Mouse (Mus musculus): ENCODE measurements around the gene Nsd2. TPM values are rescaled to one million over a fixed set of nuclear protein-coding genes. Genes with fewer than 3 reads are reported as not detected.
A peak's percentile ranks its signal among the peaks of the same experiment; 100 is the strongest.

Gene Nsd2
- total RNA-seq (2021): 100 to 1,000 TPM; 223 to 230 TPM

- peak; percentile 95 for DNase-seq
- intact Hi-C loops (cut with DNase I): loop anchor here (2.0 kb wide), 1 partner anchor 37 kb away; the partner anchor contains the start of gene Letm1
Measured at GRCm38 (mm10) chr5:33819876-33820732, at the start of gene Nsd2. TSS of gene Nsd2 (plus strand) at chr5:33820725.

GRCm38 (mm10) chr5:33777195-33777594 is 43.3 kb upstream of the Nsd2 start:
- intact Hi-C loops (cut with DNase I): no loop called here

DNA sequence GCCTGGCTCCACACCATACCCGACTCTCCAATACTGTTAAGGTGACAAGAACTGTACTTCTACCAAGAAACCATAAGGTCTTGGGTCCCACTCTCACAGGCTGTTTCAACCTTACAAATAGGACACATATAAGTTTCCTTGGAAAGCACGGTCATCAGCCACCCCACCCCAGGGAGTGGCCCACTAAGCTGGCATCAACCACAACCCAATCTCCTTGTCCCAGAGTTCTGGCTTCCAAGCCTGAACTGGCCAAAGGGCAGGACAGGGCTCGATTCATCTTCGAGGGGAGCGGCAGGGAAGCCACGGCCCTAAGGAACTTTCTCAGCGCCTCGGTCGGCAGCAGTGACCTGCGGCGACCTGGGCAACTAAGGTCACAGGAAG is 38.6 kb upstream of the Nsd2 start:
- peak; percentile 10 for DNase-seq
- intact Hi-C loops (cut with DNase I): loop anchor here (2.0 kb wide), 1 partner anchor 37 kb away; no protein-coding TSS in a partner anchor

More at GRCm38 (mm10) chr5:33777195-33777594, 43.3 kb upstream of the Nsd2 start:
- DNase-seq: no peak

GRCm38 (mm10) chr5:33782345-33782998 is 38.1 kb upstream of the Nsd2 start, which contains the start of gene Letm1:
TSS of gene Letm1 (minus strand) at chr5:33782817.
- DNase-seq: peak; percentile 95
- intact Hi-C loops (cut with DNase I): loop anchor here (2.0 kb wide), 1 partner anchor 36 kb away; no protein-coding TSS in a partner anchor

GRCm38 (mm10) chr5:33782999-33783390 is 37.5 kb upstream of the Nsd2 start:
- DNase-seq: no peak
- intact Hi-C loops (cut with DNase I): loop anchor here (2.0 kb wide), 1 partner anchor 36 kb away; no protein-coding TSS in a partner anchor

- intact Hi-C loops (cut with DNase I): no loop called here
Measured at GRCm38 (mm10) chr5:33791912-33792643, 28.4 kb upstream of the Nsd2 start.

GRCm38 (mm10) chr5:33803337-33803736 is 17.2 kb upstream of the Nsd2 start:
- intact Hi-C loops (cut with DNase I): no loop called here
- no peak for DNase-seq

More at GRCm38 (mm10) chr5:33791912-33792643, 28.4 kb upstream of the Nsd2 start:
- no peak for DNase-seq

GRCm38 (mm10) chr5:33811519-33811918 is 9.0 kb upstream of the Nsd2 start:
- no peak for DNase-seq
- intact Hi-C loops (cut with DNase I): no loop called here

GRCm38 (mm10) chr5:33816008-33816725 is 4.4 kb upstream of the Nsd2 start:
- intact Hi-C loops (cut with DNase I): no loop called here
- no peak for DNase-seq

GRCm38 (mm10) chr5:33818104-33818503 is 2.4 kb upstream of the Nsd2 start:
- no peak for DNase-seq
- intact Hi-C loops (cut with DNase I): loop anchor here (2.0 kb wide), 1 partner anchor 35 kb away; the partner anchor contains the start of gene Letm1

- intact Hi-C loops (cut with DNase I): loop anchor here (2.0 kb wide), 1 partner anchor 37 kb away; the partner anchor contains the start of gene Letm1
- DNase-seq: peak; percentile 12
Measured at GRCm38 (mm10) chr5:33819141-33819875, 1.2 kb upstream of the Nsd2 start.

GRCm38 (mm10) chr5:33820733-33821621 is 452 bp downstream of the Nsd2 start:
- peak; percentile 63 for DNase-seq
- intact Hi-C loops (cut with DNase I): no loop called here

DNA sequence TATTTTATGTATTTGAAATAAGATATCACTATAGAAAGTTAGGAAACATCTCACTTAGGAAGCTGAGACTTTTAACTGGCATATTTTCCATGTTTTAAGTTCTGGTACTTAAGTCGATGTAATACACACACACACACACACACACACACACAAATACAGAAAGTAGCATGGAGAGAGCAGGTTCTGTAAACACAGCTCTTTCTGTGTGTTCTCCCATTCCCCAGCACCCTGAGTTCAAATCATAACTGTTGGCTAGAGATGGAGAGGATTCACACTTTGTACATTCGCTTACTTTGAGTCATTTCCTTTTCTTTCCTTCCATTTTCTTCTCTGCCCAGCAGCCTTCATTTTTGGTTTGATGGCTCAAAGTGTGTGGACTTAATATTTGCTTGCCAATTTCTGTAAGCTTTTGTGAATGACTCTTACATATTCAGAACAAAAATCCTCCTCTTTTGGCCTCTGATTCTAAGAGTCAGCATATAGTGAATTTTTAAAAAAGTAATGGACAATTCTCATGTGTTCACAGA is 1.4 kb downstream of the Nsd2 start:
- intact Hi-C loops (cut with DNase I): no loop called here
- no peak for DNase-seq

DNA sequence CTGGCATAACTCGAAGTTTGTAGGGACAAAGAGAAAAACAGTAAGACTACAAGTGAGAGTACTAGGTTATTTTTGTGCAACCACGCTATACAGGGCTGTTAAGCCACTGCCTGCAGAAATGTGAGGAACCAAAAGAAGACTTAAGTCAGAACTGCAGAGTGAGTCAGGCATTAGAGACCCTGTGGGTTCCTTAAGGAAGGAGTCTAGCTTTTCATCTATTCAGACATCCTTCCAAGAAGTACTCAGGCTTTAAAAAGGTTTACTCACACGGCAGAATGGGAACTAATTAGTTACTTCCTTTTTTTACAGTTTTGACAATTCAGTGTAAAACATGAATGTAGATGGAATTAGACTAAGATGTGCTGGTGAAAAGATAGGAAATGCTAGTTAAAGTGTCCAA is 1.9 kb downstream of the Nsd2 start:
- DNase-seq: no peak
- intact Hi-C loops (cut with DNase I): no loop called here

DNA sequence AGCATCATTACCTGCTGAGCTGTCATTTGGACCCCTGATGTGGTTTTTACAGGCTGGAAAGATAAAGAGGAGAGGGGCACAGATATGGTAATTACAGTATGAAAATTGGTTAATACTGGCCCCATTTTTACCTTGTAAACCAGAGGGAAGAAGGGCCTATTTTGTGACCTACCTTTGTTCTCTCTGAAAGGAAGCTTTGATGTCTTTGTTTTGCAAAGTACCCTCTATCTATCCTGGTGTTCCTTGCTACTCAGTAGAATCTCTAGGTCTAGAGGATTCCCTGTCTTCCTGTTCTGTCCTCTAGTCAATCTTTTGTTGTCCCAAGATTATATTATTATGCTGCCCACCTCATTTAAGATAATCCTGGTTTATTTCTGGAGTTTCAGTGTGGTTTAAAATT is 5.5 kb downstream of the Nsd2 start:
- intact Hi-C loops (cut with DNase I): no loop called here
- no peak for DNase-seq

DNA sequence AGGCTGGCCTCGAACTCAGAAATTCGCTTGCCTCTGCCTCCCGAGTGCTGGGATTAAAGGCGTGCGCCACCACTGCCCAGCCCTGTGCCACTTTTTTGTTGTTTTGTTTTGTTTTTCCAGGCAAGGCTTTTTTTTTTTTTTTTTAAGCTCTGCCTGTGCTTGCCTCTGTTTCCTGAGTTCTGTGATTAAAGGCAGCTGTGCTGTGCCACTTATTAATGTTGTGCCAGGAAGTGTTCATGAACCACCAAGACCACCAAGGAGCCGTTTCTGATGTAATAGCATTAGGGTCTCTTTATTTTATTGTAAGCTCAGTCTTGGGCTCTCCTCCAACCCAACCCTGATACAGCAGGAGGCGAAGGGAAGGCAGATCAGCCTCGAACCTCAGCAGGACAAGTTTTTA is 7.6 kb downstream of the Nsd2 start:
- intact Hi-C loops (cut with DNase I): no loop called here
- no peak for DNase-seq

- no peak for DNase-seq
- intact Hi-C loops (cut with DNase I): no loop called here
Measured at GRCm38 (mm10) chr5:33829958-33830357, 9.4 kb downstream of the Nsd2 start.

DNA sequence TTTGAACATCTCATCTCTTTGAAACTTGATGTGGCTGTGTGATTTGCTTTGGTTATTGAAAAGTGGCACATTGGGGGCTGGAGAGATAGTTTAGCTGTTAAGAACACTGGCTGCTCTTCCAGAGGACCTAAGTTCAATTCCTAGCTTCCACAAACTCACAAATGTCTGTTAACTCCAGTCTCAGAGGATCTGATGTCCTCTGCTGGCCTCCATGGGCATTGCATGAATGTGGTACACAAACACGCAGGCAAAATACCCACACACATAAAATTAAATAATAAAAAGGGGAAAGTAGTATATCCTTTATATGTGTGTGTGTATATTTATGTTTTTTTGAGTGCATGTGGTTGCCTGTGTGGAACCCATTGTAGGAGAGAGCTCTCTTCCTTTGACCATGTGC is 10.3 kb downstream of the Nsd2 start:
- no peak for DNase-seq
- intact Hi-C loops (cut with DNase I): no loop called here

All from left cerebral cortex, postnatal 4 days (tissue).